Mouse (Mus musculus): ENCODE results near the gene Arl5a.

The Arl5a gene

DNA sequence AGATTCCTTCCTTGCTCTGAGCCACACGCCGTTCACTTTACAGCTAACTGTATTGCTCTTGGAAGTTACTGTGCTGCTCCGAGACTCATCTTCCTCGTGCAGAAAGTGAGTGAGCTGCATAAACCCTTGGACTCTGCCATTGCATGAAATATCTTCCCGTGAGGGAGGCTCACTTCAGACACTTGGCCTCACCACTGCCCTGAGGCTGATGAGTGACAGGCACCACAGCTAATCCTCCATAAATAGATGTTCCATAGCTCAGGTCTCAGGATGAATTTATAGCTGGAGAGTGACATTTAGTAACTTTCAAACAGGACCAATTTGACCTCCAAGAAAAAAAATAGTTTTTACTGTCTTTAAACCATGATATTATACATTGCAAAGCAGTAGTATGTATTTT, 66.5 kb downstream of the Arl5a start:
- no peak for DNase-seq

DNA sequence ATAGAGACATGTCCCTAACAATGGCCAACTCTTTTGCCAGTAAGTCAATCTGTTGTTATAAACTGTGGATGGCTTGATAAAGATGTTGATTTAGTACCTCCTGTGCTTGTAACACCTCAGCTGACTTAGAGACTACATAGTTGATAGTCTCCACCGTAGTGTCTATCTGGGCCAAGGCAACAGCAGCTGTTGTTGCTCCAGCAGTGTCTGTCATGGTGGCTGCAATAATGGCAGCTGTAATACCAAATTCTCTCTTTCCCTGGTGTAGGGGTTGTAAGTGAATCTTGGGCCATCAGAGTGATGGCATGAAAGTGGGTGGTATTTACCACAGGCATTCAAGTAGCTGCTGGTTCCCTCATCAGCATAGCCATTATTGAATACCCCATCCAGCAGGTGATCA, 73.7 kb downstream of the Arl5a start:
- no peak for DNase-seq
